Mouse (Mus musculus) small intestine, adult 2 months (tissue): ENCODE data around the gene Spata33.

Experiments
- CTCF ChIP-seq: fragments of 200-500 bp; IDR thresholded peaks from 2 replicates; pipeline ENCODE4 v1.5.1; 2012; ENCODE audit warnings: low read depth, mild to moderate bottlenecking, control low read depth, inconsistent platforms, low read length, moderate library complexity, mixed read lengths; ENCODE audit not compliant: insufficient replicate concordance, insufficient read length; ENCODE audit errors: extremely low read depth
- POLR2A ChIP-seq: fragments of 200-500 bp; IDR thresholded peaks from 2 replicates; pipeline ENCODE4 v1.6.1; 2012; ENCODE audit warnings: low read depth, mild to moderate bottlenecking, control low read depth, inconsistent platforms, low read length, moderate library complexity

DNA sequence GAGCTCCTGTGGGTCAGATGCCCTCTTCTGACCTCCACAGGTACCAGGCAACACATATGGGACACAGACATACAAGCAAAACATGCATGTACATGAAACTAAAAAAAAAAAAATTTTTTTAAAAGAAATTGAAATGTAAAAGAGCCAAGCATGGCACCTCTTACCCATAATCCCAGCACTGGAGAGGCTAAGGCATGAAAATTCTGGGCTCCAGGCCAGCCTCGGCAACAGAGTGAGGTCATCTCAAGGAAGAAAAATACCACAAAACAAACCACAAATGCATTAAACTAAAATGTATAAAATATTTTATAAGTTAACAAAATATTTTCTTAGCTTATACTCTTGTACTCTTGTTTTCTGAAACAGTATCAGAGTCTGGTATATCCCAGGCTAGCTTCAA lies 8.3 kb downstream of the Spata33 start:
- no peak for TF ChIP-seq CTCF
- TF ChIP-seq POLR2A: no peak
